Mouse (Mus musculus): ENCODE measurements at regions not wholly inside any gene's neighbourhood (a gene's known extent, or its start where the extent isn't known, plus 50 kb on each side); places are given as distances from the start of the nearest gene placed in this dataset.

DNA sequence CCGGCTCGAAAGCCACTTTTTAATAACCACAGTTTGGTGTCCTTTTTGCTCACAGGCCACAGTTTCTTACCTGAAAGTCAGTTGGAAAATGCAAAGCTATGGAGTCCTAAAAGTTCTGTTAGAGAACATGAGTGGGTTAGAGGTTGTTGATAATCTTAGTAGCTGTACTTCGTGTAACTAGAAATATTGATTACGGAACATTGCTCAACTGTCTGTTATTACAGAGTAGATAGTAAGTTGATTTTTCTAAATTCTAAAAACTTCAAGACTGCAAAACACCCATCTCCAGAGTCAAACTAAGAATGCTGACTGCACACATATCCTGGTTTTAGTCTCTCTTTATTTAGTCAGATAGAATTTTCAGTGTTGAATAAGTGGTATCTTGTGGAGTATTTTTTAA lies 111.0 kb downstream of the Slc38a4 start:
- no peak for DNase-seq (ENCODE audit: low read depth, low spot score)

DNA sequence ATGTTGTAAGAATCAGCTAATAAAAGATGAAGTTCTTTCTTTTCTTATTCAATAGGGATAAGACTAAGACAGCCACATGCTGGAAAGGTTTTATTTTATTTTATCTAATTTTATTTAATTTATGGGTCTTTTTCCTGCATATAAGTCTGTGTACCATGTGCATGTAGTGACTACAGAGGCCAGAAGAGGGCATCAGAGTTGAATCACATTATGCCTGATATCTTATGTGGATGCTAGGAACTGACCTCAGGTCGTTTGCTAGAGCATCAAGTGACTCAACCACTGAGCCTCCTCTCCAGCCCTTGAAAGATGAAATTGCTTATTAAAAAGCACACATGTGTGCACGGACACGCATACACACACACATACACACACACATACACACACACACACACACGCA lies 113.1 kb downstream of the Slc38a4 start:
- DNase-seq (ENCODE audit: low read depth, low spot score), result peak; percentile 67

DNA sequence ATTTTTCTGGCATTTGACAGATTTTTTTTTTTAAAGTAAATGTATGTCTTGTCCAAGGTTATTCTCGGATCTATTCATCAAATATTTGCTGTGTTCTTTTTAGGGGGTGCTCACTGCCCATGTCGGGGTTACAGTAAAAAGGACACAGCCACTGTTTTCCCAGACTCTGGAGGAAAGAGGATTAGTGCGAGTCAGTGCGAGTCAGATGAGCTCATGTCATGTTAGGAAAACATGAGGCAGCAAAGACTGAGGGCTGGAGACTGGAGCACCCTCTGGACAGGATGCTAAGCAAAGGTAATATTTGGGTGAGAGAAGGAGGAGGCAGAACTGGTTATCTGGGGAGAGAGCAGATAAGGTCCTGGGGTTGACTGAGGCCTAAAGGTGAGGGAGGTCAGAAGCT lies 117.3 kb downstream of the Slc38a4 start:
- DNase-seq (ENCODE audit: low read depth, low spot score), result no peak

DNA sequence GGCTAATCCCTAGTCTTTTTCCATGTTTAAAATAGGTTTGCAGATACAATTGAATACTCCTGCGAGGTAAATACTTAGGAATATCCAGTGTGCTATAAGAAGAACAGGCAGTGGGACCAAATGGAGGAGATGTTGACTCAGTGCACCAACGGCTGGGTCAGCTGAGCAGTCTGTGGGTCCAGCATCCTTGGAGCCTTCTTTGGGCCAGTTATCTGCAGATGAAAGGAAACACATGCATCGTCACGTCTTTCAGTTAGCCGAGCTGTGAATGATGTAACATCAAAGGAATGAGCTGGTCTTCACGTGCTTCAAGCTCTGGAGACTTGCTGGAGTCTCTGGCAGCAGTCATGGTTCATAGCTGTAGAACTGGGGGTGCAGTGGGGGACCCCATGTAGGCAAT lies 118.1 kb downstream of the Slc38a4 start:
- no peak for DNase-seq (ENCODE audit: low read depth, low spot score)

DNA sequence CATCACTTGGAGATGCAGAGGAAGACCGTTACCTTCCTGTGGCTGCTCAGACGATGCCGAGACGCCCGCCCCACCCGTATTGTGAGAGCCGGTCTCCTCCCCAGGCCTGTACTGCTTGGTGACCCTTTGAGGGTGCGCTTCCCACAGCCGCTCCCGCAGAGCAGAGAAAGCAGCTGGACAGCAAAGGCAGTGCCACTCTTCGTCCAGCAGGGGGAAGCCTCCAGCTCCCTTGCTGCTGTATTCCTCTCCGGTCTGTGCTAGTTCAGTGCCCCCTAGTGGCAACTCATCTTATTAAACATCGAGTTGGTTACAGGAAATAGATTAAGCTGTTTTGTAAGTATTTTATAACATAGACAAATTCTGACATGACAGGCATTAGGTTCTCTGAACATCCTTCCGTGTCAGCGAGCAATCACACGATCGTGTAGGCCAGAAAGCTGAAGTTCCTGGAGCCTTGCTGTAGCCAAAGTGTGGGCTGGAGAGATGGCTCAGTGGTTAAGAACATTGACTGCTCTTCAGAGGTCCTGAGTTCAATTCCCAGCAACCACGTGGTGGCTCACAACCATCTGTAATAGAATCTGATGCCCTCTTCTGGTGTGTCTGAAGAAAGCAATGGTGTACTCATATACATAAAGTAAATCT lies 118.9 kb downstream of the Slc38a4 start:
- DNase-seq (ENCODE audit: low read depth, low spot score), result peak; percentile 95

DNA sequence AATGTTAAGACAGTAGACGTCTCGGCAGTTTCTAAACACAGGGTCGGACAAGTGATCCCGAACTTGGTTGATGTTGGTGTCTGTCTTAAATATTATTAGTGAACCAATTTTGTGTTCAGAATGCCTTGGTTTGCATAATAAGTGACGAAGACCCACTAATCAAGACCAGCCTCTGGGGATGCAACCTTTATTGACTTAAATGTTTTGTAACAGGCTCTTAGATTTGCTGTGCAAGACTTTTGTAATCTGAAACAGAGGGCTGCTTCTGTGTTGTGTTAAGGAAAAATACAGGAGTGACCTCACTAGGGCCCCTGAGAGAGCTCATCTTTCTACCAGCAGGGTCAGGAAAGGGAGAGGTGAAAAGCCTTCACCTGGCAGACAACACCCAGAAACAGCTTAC lies 119.5 kb downstream of the Slc38a4 start:
- no peak for DNase-seq (ENCODE audit: low read depth, low spot score)

DNA sequence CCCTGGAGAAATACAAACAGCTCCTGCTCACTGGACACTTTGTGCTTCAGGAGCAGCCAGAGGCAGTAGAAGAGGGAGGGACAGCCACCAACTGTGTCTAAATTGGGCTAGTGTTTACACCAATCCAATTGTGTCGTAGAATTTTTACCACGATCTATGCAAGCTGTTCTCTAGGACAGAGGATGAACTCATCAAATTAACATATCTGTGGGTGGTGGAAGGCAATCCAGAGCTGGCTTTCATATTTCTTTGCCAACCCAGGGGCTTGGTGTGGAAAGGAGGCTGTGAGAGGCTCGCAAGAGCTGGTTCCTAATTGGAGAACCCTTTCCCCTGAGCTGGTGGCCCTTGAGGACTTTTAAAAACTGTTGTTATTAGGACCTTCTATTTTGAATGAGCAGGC lies 122.3 kb downstream of the Slc38a4 start:
- no peak for DNase-seq (ENCODE audit: low read depth, low spot score)

DNA sequence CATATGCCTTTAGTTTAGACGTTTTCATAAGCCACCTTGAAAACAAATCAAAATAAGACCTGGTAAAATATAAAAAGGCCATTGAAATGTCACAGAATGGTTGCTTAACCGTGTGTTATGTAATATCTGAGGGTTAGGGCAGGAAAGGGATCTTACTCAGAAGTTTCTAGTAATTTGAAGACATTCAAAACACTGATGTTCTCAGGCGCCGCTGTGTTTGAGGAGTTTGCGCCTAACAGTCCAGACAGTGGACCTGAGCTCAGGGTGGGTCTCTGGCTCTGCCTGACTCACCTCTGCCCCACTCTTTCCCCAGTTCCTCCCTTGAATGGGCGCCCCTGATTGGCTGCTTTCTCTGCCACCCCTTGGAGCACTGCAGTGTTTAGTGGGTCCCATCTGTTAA lies 125.2 kb downstream of the Slc38a4 start:
- no peak for DNase-seq (ENCODE audit: low read depth, low spot score)

DNA sequence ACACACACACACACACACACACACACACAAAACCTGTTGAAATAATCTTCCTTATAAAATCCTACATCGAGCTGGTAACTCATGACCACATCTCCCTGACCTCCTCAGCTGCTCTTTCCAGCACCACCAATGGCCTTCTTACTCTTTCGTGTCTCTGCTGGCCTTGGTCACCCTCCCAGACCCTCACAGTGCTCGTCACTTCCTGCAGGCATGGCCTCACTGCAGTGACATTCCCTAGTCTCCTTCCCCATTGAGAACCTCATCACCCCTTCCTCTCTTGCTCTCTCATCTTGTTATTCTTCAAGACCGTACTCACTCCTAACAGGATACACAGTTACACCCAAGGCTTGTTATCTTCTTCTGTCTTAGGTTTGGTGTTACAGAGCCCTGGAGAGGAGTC lies 126.0 kb downstream of the Slc38a4 start:
- no peak for DNase-seq (ENCODE audit: low read depth, low spot score)

DNA sequence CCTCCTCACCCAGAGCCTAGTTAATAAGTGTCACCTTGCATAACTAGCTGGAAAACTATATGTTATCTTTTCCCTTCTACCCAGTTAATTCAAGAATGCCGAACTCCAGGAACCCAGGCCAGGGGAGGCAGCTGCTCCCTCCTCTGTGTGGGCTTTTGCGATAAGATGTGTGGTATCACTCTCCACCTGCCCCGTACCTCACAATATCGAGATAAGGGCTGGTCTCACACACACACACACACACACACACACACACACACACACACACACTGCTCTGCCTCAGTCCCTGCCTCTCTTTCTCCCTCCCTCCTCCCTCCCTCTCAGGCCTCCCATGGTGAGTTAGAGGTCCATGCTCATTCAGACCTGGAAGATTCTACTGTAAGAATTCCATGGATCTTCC lies 127.1 kb downstream of the Slc38a4 start:
- no peak for DNase-seq (ENCODE audit: low read depth, low spot score)

DNA sequence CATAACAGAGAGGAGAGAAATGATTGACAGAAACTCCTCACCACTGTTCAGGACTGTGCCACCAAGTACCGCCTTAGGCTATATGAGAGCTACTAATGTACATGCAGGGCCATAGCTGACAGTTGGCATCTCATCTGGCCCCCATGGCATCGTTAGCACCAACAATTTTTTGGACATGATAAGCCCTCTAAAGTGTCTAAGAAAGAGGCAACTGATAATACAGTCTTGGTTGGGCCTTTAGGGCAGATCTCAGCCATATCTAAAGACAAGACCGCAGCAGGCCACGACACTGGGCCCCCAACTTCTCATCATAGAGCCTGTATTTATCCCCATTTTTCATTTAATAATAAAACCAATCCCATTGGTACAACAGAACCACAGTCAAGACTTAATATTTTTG lies 128.1 kb downstream of the Slc38a4 start:
- DNase-seq (ENCODE audit: low read depth, low spot score), result no peak

DNA sequence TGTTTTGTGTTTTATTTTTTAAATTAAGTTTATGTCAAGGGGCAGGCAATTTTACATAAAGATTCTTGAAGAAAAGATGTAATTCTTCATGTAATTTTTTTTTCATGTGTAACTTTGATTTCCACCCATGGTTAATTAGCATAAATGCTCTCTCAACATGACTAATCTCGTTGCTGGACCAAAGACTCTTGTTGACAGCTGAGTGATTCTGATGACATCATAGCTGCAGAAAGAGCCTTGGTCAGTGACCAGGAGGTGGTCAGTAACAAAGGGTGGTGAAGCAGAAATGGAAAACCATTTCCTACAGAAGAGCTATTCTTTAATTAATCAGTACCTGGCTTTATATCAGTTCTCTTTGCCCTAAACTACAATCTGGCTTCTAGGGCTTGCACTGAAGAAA lies 129.1 kb downstream of the Slc38a4 start:
- DNase-seq (ENCODE audit: low read depth, low spot score), result no peak

DNA sequence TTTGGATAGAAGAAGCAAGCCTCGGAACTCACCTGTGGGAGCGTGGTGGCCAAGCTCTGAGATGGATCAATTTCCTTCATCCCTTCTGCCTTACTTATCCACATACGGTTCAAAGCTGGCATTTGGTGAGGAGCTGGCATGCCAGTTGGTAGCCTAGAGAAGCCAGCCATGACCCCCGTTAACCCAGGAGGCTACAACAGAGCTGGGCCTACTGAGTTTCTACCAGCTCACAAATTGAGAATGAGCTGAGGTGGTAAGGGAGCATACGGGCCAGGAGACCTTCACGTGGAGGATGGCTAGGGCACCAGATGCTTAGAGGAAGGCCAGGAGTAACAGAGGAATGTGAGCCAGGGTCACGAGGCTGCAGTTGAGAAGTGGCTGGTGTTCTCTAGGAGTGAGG lies 139.2 kb downstream of the Slc38a4 start:
- no peak for DNase-seq (ENCODE audit: low read depth, low spot score)

DNA sequence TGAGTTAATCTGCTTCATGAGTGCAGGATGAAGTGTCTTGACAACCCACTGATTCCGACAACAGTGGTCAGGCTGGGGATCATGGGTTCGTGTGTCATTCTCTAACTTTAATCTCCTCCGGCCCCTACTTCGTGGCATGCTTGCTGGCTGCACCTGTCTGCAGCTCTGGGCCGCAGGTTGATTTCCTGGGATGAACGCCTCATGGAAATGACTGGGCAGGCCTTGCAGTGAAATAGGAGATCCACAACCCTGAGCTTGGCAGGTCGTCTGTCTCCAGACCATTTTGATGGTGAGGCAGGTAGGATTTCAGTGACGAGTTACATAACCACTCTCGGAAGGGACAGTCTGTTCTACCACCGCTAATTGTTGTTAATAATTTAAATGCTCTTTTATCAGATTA lies 140.2 kb downstream of the Slc38a4 start:
- no peak for DNase-seq (ENCODE audit: low read depth, low spot score)

DNA sequence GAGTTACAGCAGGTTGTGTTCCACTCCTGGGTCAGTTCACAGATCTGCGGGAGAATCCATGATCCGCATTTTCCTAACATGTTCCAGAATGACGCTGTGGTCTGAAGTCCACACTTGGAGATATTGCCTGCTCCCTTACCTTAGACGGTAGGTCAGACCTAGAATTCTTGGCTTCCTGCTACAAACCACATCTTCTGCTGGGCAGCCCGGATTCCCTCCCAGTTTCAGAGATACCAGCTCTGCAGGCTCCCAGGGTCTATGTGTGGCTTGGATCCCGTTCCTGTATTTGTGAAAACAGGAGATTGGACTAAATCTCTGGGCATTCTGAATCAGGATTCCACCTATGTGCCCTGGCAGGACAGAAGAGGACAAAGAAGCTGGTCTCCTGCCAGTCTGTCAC lies 140.8 kb downstream of the Slc38a4 start:
- no peak for DNase-seq (ENCODE audit: low read depth, low spot score)

DNA sequence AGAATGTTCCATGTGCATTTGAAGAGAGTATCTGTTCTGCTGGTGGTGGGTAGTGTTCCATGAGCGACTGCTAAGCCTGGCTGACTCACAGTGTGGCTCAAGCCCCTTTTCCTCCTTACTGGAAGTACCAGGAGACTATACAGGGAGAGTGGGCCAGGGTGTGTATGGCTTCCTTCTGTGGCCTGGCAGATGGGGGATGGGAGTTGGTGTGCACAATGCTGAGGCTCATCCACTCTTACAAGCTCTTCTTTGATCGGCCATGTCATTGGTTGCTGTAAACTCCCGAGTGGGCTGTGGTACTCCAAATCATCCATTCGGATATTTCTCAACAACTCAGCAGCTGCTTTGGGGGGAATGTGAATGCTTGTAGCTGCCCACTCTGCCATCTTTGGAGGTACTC lies 150.2 kb downstream of the Slc38a4 start:
- DNase-seq (ENCODE audit: low read depth, low spot score), result no peak

DNA sequence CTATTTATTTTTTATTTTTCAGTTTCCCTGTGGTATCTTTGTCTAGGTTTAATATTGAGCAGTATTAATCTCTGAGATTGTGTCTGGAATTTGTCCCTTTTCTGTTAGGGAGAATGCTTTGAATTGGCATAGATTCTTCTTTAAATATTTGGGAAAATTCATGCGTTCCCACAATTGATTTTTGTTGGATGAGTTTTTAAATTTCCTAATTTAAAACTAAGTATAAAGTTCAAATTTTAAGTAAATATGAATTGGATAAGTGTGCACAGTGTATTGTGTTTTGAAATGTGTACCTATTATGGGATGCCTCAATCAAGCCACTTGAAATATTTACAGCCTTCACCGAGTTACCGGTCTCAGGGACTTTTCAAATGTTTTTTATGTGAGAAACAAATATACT lies 152.3 kb downstream of the Slc38a4 start:
- DNase-seq (ENCODE audit: low read depth, low spot score), result no peak

DNA sequence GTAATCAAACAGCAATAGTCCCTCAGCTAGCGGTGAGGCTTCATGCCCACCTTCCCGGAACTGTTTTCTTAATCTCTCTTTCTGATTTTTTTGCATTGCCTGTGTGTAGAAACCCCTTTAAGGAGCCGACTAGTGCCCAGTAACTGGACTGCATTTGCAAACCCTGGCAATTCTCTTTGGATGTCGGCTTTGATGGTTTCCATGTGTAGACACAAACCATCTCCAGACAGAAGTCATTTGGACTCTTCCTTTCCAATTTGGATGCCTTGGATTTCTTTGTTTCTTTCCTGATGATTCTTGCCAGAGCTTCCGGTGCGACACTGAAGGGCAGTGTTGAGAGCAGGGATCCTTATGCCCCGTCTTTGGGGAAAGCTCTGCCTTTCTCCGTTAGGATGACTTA lies 153.0 kb downstream of the Slc38a4 start:
- DNase-seq (ENCODE audit: low read depth, low spot score), result no peak

DNA sequence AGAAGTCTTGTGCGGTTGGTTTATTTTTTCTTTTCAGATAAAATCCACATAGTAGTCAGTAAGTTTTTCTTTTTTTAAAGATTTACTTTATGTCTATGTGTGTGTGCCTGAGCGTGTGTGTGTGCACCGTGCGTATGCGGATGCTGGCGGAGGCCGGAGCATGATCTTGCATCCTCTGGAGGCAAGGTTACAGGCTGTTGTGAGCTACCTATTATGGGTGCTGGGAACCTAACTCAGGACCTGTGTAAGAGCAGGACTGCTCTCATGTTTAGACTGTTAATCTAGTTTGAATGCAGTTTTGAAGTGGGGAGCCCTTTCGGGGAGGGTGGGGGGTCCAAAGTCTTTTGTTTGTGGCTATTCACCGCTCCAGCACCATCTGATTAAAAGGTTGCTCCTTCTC lies 154.1 kb downstream of the Slc38a4 start:
- no peak for DNase-seq (ENCODE audit: low read depth, low spot score)

DNA sequence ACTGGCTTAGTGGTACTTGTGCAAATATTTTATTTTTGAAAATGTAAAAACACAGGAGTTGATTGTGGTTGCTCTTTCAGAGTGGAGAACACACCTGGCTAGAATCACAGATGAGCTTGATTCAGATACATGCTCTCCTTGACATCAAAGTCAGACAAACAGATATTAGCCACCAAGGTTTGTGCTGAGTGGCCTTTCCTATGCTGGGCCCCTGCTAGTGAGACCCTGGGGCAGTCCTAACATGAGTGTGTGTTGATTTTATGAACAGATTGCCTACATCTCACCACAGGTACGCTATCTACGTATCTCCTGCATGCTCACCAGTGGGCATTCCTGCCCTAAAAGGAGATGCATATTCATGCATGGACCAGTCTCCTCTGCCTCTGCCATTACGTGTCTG lies 157.5 kb downstream of the Slc38a4 start:
- no peak for DNase-seq (ENCODE audit: low read depth, low spot score)

DNA sequence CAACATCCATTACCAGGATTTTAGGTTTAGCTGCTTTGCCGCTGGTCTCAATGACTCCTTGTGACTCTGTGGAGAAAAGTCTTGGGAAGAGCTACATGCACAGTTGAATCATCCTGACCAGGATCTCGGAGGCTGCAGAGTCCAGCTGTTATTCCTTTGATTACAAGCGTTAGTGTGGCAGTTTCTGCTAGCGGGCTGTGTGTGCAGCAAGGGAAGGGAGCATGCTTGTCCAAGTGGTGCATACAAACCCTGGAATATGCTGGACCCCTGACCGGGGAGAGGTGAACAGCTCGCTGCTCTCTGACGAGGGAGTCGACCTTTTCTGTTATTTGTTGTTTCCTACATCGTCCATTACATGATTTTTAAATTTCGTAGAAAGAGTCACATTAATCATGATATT lies 170.9 kb downstream of the Slc38a4 start:
- DNase-seq (ENCODE audit: low read depth, low spot score), result no peak

DNA sequence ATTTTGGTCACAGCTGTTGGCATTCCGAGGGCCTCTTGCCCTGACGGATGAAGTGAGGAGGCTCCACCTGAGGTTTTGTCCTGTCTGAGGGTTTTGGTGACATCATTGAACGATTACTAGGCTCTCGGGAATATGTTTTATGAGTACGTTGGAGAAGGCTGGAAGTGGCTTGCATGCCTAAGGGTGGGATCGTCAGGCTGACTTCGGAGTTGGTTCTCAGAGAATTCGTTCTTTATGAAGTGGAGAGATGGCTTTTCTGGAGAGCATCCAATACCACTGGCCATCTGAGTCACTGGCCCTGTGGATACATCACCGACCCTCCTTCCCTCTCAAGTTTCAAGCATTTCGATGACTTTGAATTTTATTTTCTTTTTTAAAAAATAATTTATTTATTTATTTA lies 172.0 kb downstream of the Slc38a4 start:
- no peak for DNase-seq (ENCODE audit: low read depth, low spot score)

DNA sequence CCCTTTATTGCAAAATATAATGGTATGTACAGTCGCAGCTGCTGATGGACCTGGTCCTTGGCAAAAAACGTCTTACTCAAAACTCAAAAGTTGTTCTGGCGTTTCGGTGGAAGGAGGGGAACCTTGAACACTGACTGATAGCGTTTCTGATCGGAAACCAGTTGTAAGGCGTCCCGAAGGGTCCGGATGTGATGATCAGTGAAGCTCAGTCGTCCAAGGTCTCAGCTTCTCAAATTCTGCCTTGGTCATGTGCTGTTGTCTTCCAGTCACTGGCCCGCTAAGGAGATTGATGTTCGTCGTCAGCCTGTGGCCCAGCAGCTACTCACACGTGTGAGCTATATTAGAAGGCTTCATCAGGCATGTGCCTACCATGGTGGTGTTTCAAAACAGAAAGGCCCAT lies 173.5 kb downstream of the Slc38a4 start:
- DNase-seq (ENCODE audit: low read depth, low spot score), result no peak

DNA sequence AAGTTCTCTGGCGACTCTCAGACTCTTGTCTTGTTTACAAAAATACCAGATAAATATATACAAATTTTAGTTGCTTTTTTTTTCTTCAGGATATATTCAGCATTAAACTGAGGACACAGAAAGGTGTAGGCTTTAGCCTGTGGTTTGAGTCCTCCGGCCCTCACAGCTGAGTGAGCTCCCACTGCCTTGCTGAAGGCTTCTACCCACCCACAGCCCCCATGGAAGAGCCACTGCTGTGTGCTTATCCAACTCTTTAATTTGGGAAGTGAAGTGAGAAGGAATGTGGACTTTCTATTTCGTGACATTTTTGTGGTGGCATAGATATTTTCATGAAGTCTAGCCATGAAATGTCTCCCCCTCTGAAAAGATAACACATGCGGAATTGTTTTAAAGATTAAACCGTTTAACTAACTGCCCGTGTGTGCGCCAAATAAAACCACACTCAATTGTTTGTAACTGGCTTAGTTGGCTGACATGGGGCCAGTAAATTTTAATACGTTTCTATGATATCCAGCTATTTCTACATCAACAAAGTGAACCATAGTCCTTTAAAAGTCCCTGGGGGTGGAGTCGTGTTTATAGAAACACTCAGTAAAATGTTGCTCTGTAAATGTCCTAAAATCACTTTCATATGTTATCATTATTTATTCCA lies 174.1 kb downstream of the Slc38a4 start:
- DNase-seq (ENCODE audit: low read depth, low spot score), result no peak
